Mouse (Mus musculus): ENCODE results near the gene Gla.

GRCm38 (mm10) chrX:134550903-134551302, 50.0 kb downstream of the Gla start:
- no peak for TF ChIP-seq POLR2A (IDR thresholded peaks at IDR 0.05; ENCODE audit: control insufficient read depth, extremely low read depth, insufficient read depth, low read length, poor library complexity)
- no peak for TF ChIP-seq CTCF (IDR thresholded peaks at IDR 0.05; ENCODE audit: borderline replicate concordance, control insufficient read depth, extremely low read depth, insufficient read depth, low read length, poor library complexity)

All from thymus, adult 2 months (tissue).